9 mouse cellular contexts compared by ENCODE assay signal in genomic region chr1:162453578-162453977, GRCm38 (mm10). TPM values are rescaled to one million over a fixed set of nuclear protein-coding genes. Genes with fewer than 3 reads are reported as not detected.
DNase-seq lines count a peak whose midpoint lies in the region; ATAC-seq and TF ChIP-seq lines count a peak whose summit lies in the region.
"Had no signal": no experiment of that assay in that cellular context is flagged by ENCODE, and none has a peak within 500 bp of the region (broad histone marks: within the 10 kb centered on the region; RNA-seq: fewer than 3 reads in every experiment).

No protein-coding gene starts in this region.

- peak overlapping the region; percentile 24; the same call in 1 of the 2 replicates for H3K4me2 ChIP-seq in kidney, postnatal 0 days (ENCODE audit: low read length)
- H3K4me2 ChIP-seq: embryonic facial prominence, embryonic 12.5 days had no signal

- peak; percentile 82 for ATAC-seq in kidney, postnatal 0 days (replicated peaks; ENCODE audit: low FRiP score, low read depth)

- H3K36me3 ChIP-seq in kidney, postnatal 0 days (ENCODE audit: insufficient read depth, low read length): no peaks in the 10 kb centered on the region
- H3K36me3 ChIP-seq: embryonic facial prominence, embryonic 12.5 days had no signal

- H3K4me1 ChIP-seq in kidney, postnatal 0 days (replicated peaks; ENCODE audit: insufficient read depth, low read length): peaks cover 4% of the 10 kb centered on the region; the same call in 1 of the 2 replicates
- H3K4me1 ChIP-seq: embryonic facial prominence, embryonic 12.5 days had no signal

- H3K4me3 ChIP-seq in kidney, postnatal 0 days (replicated peaks; ENCODE audit: low read depth, low read length): no peak overlapping the region
- H3K4me3 ChIP-seq: embryonic facial prominence, embryonic 12.5 days had no signal

- no peaks in the 10 kb centered on the region for H3K9me3 ChIP-seq in kidney, postnatal 0 days (replicated peaks; ENCODE audit: low read length)
- H3K9me3 ChIP-seq: embryonic facial prominence, embryonic 12.5 days had no signal

- DNase-seq in left cerebral cortex, postnatal 4 days: peak; percentile 23
- DNase-seq in left cerebral cortex, adult 18-20 months (ENCODE audit: low spot score in 2 of 2): no peak
- peak; percentile 26 to 43 for DNase-seq in adrenal gland, postnatal 36 days
- peak; percentile 50 to 65 for DNase-seq in cerebellum, postnatal 36 days
- peak; percentile 49 for DNase-seq in kidney, postnatal 0 days (ENCODE audit: low spot score)
- DNase-seq in gastrocnemius, postnatal 36 days: no peak
- no peak for DNase-seq in spleen, postnatal 14 days (ENCODE audit: low spot score in 2 of 2)
- no peak for DNase-seq in spleen, adult 18-20 months

- H3K27me3 ChIP-seq in kidney, postnatal 0 days (ENCODE audit: insufficient read depth, low read length): no peaks in the 10 kb centered on the region
- H3K27me3 ChIP-seq: embryonic facial prominence, embryonic 12.5 days had no signal

- 22% methylated on average over 8 of the region's 8 CpGs for WGBS in kidney, postnatal 0 days

- TF ChIP-seq CTCF in kidney, postnatal 0 days (IDR thresholded peaks at IDR 0.05; ENCODE audit: low read depth): no peak

- intact Hi-C loops in left cerebral cortex, postnatal 4 days (cut with DNase I): no loop called here
- intact Hi-C loops in gastrocnemius, postnatal 36 days (cut with DNase I): no loop called here

- no peak overlapping the region for H3K9ac ChIP-seq in kidney, postnatal 0 days (ENCODE audit: low read depth, low read length)
- H3K9ac ChIP-seq: embryonic facial prominence, embryonic 12.5 days had no signal

- peak overlapping the region; percentile 66; the same call in 1 of the 2 replicates for H3K27ac ChIP-seq in kidney, postnatal 0 days
- H3K27ac ChIP-seq: embryonic facial prominence, embryonic 12.5 days had no signal

RNA-seq across cellular contexts. Expression of gene Dnm3, which starts 24.3 kb away (rescaled TPM):
- 100 to 1,000 TPM; 107 to 110 TPM for total RNA-seq in left cerebral cortex, postnatal 4 days (2021)
- 100 to 1,000 TPM; 101 to 106 TPM for total RNA-seq in left cerebral cortex, adult 18-20 months (2021)
- total RNA-seq in adrenal gland, postnatal 36 days (2021): 10 to 100 TPM in 1 of 2 experiments, 1 to 10 TPM in 1; 7.9 to 17.7 TPM
- polyA plus RNA-seq in kidney, postnatal 0 days (2015; fragmentation: Nextera tagmentation; extraction: Ambion mirVana): 8.3 and 9.6 TPM in 2 replicates
- total RNA-seq in gastrocnemius, postnatal 36 days (2021): 1 to 10 TPM; 5.3 to 8.6 TPM

Comparison
In these comparisons a context has a peak if more than half of its experiments do, and no peak if none do; other contexts are left out.
1. DNase-seq: peak in left cerebral cortex, postnatal 4 days (single experiment), adrenal gland, postnatal 36 days (2 of 2), cerebellum, postnatal 36 days (2 of 2) and kidney, postnatal 0 days (single experiment); none in left cerebral cortex, adult 18-20 months (0 of 2), gastrocnemius, postnatal 36 days (0 of 2), spleen, postnatal 14 days (0 of 2) and spleen, adult 18-20 months (0 of 2).
2. RNA of gene Dnm3, which starts 24.3 kb away (total RNA-seq): 107 to 110 TPM in left cerebral cortex, postnatal 4 days and 101 to 106 TPM in left cerebral cortex, adult 18-20 months; 7.9 to 17.7 TPM in adrenal gland, postnatal 36 days and 5.3 to 8.6 TPM in gastrocnemius, postnatal 36 days; every median in the first group is over 4 times any median in the second.